Mouse (Mus musculus): ENCODE measurements around the gene Tstd3. TPM values are rescaled to one million over a fixed set of nuclear protein-coding genes. Genes with fewer than 3 reads are reported as not detected.
A peak's percentile ranks its signal among the peaks of the same experiment; 100 is the strongest.
"Not testable (repeated sequence)": the region's sequence is repeated elsewhere in the genome, so short reads cannot be mapped to it uniquely, and the experiment has no call there.

Tstd3 gene
- total RNA-seq, 2 experiments from 2014 or later = 17.5 to 19.4 TPM

DNA sequence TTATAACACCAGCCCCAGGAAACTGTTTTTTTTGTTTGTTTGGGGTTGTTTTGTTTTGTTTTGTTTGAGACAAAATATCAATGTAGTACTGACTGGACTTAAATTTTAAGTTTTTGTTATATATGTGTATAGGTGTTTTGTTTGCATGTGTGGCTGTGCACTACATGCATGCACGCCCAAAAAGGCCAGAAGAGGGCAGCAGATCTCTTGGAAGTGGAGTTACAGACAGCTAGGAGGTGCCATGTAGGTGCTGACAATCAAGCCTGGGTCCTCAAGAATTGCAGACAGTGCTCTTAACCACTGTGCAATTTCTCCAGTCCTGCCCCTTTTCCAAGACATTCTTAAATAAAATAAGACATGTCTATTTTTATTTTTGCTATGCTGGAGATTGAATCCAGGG, 8.2 kb downstream of the Tstd3 start:
- intact Hi-C loops (cut with DNase I) = no loop called here
- DNase-seq (ENCODE audit: low spot score) = no peak

DNA sequence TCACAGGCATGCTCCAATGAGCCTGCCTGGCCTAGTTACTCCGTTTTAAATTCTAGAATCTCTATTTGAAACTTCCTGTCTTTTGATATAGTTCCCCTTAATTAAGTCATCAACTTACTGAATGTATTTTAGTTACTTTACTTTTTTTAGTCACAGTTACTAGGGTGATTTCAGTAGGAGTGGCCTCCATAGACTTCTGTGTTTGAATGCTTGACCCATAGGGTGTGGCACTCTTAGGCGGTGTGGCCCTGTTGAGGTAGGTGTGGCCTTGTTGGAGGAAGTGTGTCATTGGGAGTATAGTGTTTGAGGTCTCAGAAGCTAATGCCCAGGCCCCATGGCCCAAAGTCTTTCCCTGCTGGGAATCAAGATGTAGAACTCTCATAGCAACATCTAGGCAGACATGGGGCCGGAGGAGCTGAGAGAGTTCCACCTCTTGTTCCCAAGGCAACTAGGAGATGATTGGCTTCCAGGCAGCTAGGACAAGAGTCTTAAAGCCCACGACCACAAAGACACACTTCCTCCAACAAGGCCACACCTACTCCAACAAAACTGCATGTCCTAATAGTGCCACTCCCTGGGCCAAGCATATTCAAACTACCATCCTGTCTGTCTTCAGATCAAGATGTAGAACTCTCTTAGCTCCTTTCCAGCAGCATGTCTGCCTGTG, 11.8 kb downstream of the Tstd3 start:
- DNase-seq (ENCODE audit: low spot score) = no peak
- intact Hi-C loops (cut with DNase I) = no loop called here

DNA sequence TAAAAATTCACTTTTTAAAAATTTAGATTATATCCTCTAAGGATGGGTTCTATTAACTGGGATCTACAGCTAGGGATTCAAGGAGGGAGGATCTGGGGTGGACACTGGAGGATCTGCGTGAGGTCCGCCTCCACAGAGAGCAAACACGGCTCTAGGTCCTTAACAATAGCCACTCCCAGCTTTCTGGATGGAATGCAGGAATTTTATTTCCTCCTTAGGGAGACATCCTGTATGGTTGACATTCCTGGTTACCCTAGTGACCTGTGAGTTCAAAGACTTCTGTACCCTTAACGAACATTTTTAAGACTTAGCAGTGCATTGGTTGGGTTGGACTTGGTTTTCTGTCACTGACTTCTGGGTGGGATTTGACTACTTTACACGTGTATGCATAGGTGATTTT, 21.3 kb downstream of the Tstd3 start:
- intact Hi-C loops (cut with DNase I) = no loop called here
- no peak for DNase-seq (ENCODE audit: low spot score)

DNA sequence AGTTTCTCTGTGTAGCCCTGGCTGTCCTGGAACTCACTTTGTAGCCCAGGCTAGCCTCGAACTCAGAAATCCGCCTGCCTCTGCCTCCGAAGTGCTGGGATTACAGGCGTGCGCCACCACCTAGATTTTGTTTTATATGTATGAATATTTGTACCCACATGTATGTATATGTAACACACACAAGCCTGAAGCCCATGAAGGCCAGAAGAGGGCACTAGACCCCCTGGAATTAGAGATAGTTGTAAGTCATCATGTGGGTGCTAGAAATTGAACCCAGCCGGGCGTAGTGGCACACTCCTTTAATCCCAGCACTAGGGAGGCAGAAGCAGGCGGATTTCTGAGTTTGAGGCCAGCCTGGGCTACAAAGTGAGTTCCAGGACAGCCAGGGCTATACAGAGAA, 22.9 kb downstream of the Tstd3 start:
- intact Hi-C loops (cut with DNase I); DNase-seq (ENCODE audit: low spot score): not testable (repeated sequence)

DNA sequence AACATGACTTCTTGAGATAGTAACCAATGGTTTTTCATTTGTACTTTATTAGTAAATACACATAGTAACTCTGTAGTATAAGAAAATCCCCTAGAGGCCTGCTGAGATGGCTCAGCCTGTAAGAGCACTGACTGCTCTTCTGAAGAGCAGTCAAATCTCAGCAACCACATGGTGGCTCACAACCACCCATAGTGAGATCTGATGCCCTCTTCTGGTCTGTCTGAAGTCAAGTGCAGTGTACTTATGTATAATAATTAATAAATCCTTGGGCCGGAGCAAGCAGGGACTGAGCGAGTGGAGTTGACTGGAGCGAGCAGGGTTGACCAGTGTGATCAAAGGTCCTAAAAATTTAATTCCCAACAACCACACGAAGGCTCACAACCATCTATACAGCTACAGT, 27.8 kb downstream of the Tstd3 start:
- intact Hi-C loops (cut with DNase I) = no loop called here
- no peak for DNase-seq (ENCODE audit: low spot score)

DNA sequence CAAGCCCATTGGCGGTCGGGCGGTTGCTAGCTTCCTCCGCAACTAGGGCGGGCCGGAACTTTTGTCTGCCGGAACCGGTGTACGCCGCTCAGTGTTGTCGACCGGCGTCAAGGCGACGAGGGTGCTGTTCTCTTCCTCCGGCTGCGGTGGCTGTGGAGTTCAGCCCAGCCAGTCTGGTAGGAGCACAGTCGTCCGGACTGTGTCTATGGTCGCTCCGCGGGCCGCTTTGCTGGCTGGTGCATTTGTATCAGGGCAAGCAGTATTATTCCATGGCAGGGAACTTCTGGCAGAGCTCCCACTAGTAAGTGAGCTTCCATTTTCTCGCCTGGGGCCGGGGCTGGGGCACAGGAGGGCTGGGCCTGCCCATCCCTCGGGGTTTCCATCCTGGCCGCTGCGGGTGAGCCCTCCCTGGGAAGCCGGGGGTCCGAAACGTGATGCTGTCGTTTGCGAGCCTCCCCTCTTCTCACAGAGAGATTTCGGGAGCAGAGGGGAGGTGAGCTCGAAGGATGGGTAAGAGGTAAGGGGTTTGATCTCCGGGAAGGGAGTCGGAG, 39.3 kb downstream of the Tstd3 start, which contains the start of gene Ccnc:
Ccnc (plus strand) TSS at position 87 of the 551 bp plus-strand sequence.
- intact Hi-C loops (cut with DNase I) = loop anchor here (2.0 to 5.0 kb wide), 4 partner anchors 41 to 150 kb away; partner anchors contain the start of gene Coq3
- DNase-seq (ENCODE audit: low spot score) = peak; percentile 86

DNA sequence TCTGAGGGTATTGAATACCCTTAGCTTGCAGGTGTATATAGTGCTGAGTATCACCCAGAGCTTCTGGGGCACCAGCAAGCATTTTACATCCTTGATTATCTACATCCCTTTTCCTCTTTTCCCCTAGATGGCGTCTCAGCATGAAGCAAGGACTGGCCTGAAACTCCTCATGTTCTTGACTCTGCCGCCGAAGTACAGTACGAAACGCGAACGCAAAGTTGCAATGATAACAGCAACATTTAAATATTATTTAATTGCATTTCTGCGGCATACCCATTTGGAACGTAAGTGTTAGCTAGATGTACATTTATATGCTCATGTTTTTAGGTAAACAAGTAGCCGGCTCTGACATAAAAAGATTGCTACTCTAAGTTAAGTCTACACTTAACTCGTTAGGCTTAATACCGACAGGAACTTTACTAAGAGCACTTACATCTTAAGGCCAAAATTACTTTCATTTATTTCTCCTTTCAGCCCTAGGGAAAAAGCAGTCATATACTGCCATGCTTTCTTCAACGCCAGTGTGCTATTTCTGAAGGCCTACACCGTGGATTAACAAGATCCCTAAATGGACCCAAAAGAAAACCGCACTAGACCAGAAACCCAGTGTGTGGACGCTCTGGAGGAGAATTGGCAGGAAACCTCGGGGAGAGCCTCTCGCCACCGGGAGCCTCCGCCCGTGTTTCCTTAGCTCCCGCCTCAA, 39.9 kb downstream of the Tstd3 start:
- DNase-seq (ENCODE audit: low spot score) = no peak
- intact Hi-C loops (cut with DNase I) = loop anchor here (2.0 to 5.0 kb wide), 3 partner anchors 50 to 150 kb away; partner anchors contain the start of gene Coq3

DNA sequence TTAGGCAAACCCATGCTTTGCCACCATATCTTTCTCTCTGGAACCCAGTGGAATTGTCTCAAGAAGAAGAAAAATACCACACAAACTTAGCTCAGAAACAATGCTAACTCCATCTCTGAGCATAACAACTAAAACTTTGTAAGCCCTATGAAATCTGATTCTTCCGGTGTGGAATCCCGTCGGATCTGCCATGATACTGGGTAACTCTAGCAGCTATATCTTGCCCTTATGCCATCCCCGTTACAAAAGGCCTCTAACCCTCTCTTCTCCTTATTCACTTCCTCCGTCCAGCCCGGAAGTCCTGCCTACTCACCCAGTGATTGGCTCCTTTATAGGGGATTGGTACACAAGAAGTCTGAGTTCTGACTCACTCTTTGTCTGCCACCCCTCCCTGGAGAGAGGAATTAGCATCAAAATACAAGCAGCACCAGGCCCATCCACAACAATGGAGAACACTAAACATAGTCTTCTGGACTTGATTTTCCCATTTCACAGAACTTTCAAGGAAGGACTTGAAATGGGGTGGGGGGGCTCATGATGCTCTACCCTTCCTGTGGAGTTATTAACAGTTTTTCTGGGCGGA, 44.2 kb downstream of the Tstd3 start:
- no peak for DNase-seq (ENCODE audit: low spot score)
- intact Hi-C loops (cut with DNase I) = no loop called here

DNA sequence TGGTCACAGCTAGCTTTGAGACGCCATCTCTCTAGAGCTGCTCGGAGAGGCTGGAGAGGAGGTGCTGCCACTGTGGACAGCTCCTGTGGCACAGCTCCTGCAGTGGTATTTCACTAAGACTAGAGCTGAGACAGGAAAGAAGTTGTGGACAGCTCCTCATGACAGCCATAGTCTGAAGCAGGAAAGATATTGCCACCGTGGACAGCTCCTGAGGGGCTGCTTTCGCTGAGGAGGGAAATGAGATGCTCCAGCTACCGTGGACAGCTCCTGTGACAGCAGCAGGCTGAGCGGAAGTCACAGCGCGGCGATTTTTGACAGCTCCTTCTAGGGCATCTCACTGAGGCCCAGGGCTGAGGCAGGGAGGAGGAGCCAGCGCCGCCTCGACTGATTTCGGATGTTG, 54.9 kb downstream of the Tstd3 start:
- peak; percentile 14 for DNase-seq (ENCODE audit: low spot score)
- intact Hi-C loops (cut with DNase I) = no loop called here

Other genes with a start within 250 kb of the Tstd3 start
- gene Prdm13, start 81.2 kb downstream of the Tstd3 start, total RNA-seq (2021) = not detected
- gene Ccnc, start 39.5 kb downstream of the Tstd3 start, total RNA-seq (2021) = 10 to 100 TPM; 14.4 to 17.9 TPM
- gene Usp45, start 56 bp downstream of the Tstd3 start, total RNA-seq (2021) = 10 to 100 TPM; 11.3 to 14.7 TPM
- gene Pnisr, start 80.4 kb upstream of the Tstd3 start, total RNA-seq (2021) = 10 to 100 TPM; 27.8 to 35.5 TPM
- 10 to 100 TPM; 35.0 to 37.1 TPM for gene Coq3, start 112.5 kb upstream of the Tstd3 start, total RNA-seq (2021)
- 1 to 10 TPM in 1 of 2 experiments, under 1 TPM in 1; 0.89 to 1.1 TPM for gene Faxc, start 164.1 kb upstream of the Tstd3 start, total RNA-seq (2021)